Mouse (Mus musculus) C2C12 (cell line): Measurements from ENCODE around the gene Gm17617.

Experiments
- CEBPB ChIP-seq: IDR thresholded peaks from one replicate; pipeline ENCODE4 v1.6.1; 2011; ENCODE audit warnings: low read depth, mild to moderate bottlenecking, control low read depth, moderate library complexity
- CTCF ChIP-seq: IDR thresholded peaks from one replicate; pipeline ENCODE4 v1.5.1; 2011; ENCODE audit not compliant: control insufficient read depth, insufficient read depth, insufficient read length
- FOSL1 ChIP-seq: IDR thresholded peaks from one replicate; pipeline ENCODE4 v1.8.0; 2011; ENCODE audit warnings: mild to moderate bottlenecking, low read length; ENCODE audit not compliant: poor library complexity, insufficient read depth, severe bottlenecking
- MAX ChIP-seq: IDR thresholded peaks from one replicate; pipeline ENCODE4 v1.6.1; 2011; ENCODE audit warnings: mild to moderate bottlenecking, control low read depth
- MYOD1 ChIP-seq: IDR thresholded peaks from one replicate; pipeline ENCODE4 v1.6.1; 2011; ENCODE audit warnings: low read depth; ENCODE audit not compliant: control insufficient read depth, insufficient read length
- USF1 ChIP-seq: IDR thresholded peaks from one replicate; pipeline ENCODE4 v1.6.1; 2011; ENCODE audit warnings: low read depth, mild to moderate bottlenecking, control low read depth, moderate library complexity

DNA sequence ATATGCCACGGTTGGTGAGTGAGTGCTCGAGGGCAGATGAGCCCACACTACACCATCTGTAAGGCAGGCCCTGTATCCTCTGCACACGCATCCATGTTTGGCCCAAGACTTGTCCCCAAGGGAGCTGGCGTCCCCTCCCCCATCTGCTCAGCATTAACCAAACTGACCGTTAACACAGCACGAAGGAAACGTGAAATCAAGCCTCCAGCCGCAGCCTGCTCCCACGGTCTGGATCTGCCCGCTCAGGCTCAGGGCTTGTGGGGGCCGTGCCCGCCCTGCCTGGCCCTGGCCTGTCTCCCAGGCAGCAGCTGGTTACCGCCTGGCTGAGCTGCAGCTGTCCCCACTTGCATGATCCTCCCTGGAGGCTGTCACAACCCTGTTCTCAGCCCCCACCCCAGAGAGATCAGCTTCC is 35.6 kb upstream of the Gm17617 start:
- TF ChIP-seq CEBPB (no peak), MYOD1 (peak; percentile 98), CTCF (no peak), FOSL1 (no peak), USF1 (no peak), MAX (no peak)
